Mouse (Mus musculus): ENCODE results near the gene 1110008P14Rik.

DNA sequence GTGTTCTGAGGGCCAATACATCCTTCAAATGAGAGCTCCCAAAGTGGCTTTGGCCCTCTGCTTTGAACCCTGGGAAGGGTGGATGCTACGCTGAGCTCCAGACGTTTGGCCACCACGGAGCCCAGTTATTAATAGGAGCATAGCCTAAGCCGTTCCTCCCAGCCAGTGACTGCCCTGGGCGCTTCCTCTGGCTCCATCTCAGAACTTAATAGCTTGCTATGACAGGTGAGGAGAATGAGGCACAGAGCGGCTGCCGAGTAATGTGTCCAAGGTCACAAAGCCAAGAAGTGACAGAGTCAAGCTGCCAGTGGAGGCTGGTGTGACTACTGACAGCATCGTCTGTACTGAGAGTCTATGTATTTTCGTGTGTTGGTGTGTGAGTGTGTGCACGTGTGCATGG lies 25.5 kb downstream of the 1110008P14Rik start:
- no peak for TF ChIP-seq POLR2A (IDR thresholded peaks at IDR 0.05; ENCODE audit: borderline replicate concordance, control insufficient read depth, low read depth, low read length)
- no peak for TF ChIP-seq CTCF (IDR thresholded peaks at IDR 0.05; ENCODE audit: control insufficient read depth, insufficient read depth, low read length)
